Mouse (Mus musculus) olfactory bulb, adult 2 months (tissue): ENCODE results near the gene Dhx40.

Experiments
- CTCF ChIP-seq: fragments of 200-500 bp; IDR thresholded peaks from 2 replicates; pipeline ENCODE4 v1.5.1; 2012; ENCODE audit warnings: low read depth, mild to moderate bottlenecking, low read length, moderate library complexity; ENCODE audit not compliant: insufficient read depth
- POLR2A ChIP-seq: fragments of 200-500 bp; IDR thresholded peaks from 2 replicates; pipeline ENCODE4 v1.6.1; 2012; ENCODE audit warnings: mild to moderate bottlenecking, low read depth, low read length, moderate library complexity; ENCODE audit not compliant: insufficient read depth

- TF ChIP-seq CTCF (0 out of 2 replicates have a peak, but pooled peaks have one; percentile 8), POLR2A (0 out of 2 replicates have a peak, but pooled peaks have one; percentile 41)
Observed at GRCm38 (mm10) chr11:86807505-86807989, at the start of gene Dhx40.
